Mouse (Mus musculus) spleen, adult 2 months (tissue): ENCODE measurements around the gene Dppa3. TPM values are rescaled to one million over a fixed set of nuclear protein-coding genes. Genes with fewer than 3 reads are reported as not detected.

ENCODE experiments used
- DNase-seq, 2 experiments: peaks; one replicate each; pipeline versions ENCODE4 v3.0.0 to v3.0.0-alpha.2; 2012 to 2021; ENCODE audit warnings: low spot score in 2 of 2, low read depth in 1 of 2
- H3K27ac ChIP-seq: fragments of 200-500 bp; 2 replicates; pipeline ENCODE4 v1.5.1; 2012; ENCODE audit warnings: low read length, inconsistent platforms; ENCODE audit not compliant: insufficient read depth
- H3K27me3 ChIP-seq: fragments of 200-500 bp; 2 replicates; pipeline ENCODE4 v1.6.1; 2012; ENCODE audit warnings: mild to moderate bottlenecking, moderate library complexity, low read length, inconsistent platforms; ENCODE audit not compliant: control insufficient read depth, insufficient read depth
- H3K36me3 ChIP-seq: fragments of 200-500 bp; 2 replicates; pipeline ENCODE4 v1.6.1; 2012; ENCODE audit warnings: mild to moderate bottlenecking, low read length, inconsistent platforms; ENCODE audit not compliant: control insufficient read depth, insufficient read depth
- H3K4me1 ChIP-seq: fragments of 200-500 bp; 2 replicates; pipeline ENCODE4 v1.6.1; 2011; ENCODE audit warnings: inconsistent platforms; ENCODE audit not compliant: control insufficient read depth, insufficient read depth, insufficient read length
- H3K4me3 ChIP-seq: fragments of 200-500 bp; 2 replicates; pipeline ENCODE4 v1.5.1; 2011; ENCODE audit warnings: mild to moderate bottlenecking, inconsistent platforms; ENCODE audit not compliant: insufficient read depth, insufficient read length; ENCODE audit errors: extremely low read depth
- CTCF ChIP-seq: fragments of 200-500 bp; IDR thresholded peaks from 2 replicates; pipeline ENCODE4 v1.5.1; 2011; ENCODE audit warnings: mild to moderate bottlenecking, inconsistent platforms; ENCODE audit not compliant: insufficient read depth, insufficient read length, insufficient replicate concordance; ENCODE audit errors: extremely low read depth
- POLR2A ChIP-seq: fragments of 200-500 bp; IDR thresholded peaks from 2 replicates; pipeline ENCODE4 v1.6.1; 2011; ENCODE audit warnings: low read depth, low read length, inconsistent platforms
- WGBS: fragments of 180-500 bp; shearing (Covaris S2); methylation state at CpG from one replicate; pipeline ENCODE4 v1.1.7; 2018; 5-methylcytosine and 5-hydroxymethylcytosine counted together
- polyA plus RNA-seq: library from polyadenylated mRNA; depleted of rRNA; stranded (reverse); fragments of >200 nt; gene quantifications from 2 replicates; pipeline ENCODE4 v1.2.3, GENCODE M21; 2012

Dppa3 gene
- polyA plus RNA-seq, 1 experiment: not detected

DNA sequence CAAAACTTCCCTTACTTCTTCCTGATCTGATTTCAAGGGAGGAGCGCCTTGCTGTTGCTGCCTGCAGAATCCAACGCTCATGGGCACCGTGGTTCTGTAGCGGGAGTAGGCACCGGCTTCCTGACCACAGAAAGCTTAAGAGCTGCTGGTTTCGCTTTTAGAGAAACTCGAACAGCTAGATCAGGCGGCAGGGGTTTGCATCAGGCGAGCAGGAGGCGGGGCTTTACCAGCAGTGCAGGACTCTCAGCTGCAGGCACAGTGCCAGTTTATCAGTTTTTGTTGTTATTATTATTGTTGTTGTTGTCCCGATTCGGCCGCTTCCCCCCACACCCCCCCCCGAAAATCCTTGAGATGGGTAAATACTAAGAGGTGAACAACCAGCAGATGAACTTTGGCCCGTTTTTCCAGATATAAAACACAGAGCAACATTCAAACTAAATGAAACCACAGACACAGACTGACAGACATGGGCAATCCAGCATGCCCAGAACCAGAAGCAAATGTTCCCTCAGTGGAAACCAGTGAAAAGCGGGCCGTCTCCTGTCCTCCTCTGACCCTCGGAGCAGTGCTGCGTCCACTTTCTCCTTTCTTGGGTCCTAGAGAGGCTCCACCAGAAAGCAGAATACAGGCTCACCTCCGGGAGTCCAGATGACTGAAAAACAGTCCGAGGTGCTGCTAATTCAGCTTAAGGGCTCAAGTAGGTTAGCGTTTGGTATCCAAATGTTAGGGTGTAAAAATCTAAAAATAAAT lies 23.8 kb upstream of the Dppa3 start, which contains the start of gene Apobec1:
Gene Apobec1, minus strand, starts transcription at position 203 of the 750 bp plus-strand sequence.
- Histone ChIP-seq H3K27ac (peak within 1 kb of the TSS; percentile 96), H3K27me3 (no peaks in the 10 kb centered on the region), H3K36me3 (peaks cover 1% of the 10 kb centered on the region; the same call in 1 of the 2 replicates), H3K4me3 (peak within 1 kb of the TSS; percentile 79), H3K4me1 (peaks cover 14% of the 10 kb centered on the region)
- TF ChIP-seq CTCF (no peak), POLR2A (peak; percentile 57)
- under 1% methylated on average over 22 of the region's 22 CpGs for WGBS
- peak; percentile 78 to 86 for DNase-seq

DNA sequence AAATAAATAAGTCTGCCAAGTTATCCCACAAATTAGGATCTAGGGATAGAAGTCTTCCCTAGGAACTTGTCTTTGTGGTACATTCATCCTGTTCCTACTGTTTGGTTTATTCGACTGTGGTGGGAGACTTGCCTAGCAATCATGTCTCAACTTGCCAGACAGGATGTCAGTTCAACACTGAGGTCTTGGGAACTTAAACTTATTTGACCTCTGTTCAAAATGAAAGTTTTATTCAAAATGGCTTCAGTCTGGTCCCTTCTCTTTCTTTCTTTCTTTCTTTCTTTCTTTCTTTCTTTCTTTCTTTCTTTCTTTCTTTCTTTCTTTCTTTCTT lies 23.3 kb upstream of the Dppa3 start:
- Histone ChIP-seq H3K4me1 (peaks cover 14% of the 10 kb centered on the region), H3K27ac (peak overlapping the region; percentile 96; the same call in 1 of the 2 replicates), H3K36me3 (peaks cover 1% of the 10 kb centered on the region; the same call in 1 of the 2 replicates), H3K27me3 (no peaks in the 10 kb centered on the region), H3K4me3 (no peak overlapping the region)
- DNase-seq: no peak
- WGBS: 3% methylated on average over 1 of the region's 1 CpGs
- no peak for TF ChIP-seq CTCF
- TF ChIP-seq POLR2A: no peak

DNA sequence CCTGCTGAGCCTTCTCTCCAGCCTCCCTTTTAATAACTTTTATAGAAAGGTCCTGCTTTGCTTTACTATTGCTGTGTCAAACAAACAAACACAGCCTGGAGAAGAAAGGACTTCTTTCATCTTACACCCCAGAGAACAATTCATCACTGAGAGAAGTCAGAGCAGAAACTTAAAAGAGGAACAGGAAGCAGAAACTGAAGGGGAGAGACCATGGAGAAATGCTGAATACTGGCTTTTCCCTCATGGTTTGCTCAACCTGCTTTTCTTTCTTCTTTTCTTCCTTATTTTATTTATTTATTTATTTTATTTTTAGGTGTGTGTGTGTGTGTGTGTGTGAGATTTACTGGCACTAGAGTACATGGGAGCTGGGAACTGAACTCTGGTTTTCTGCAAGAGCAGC lies 21.9 kb upstream of the Dppa3 start:
- peaks cover 11% of the 10 kb centered on the region for H3K4me1 ChIP-seq
- DNase-seq: no peak
- TF ChIP-seq POLR2A (no peak), CTCF (no peak)
- no peaks in the 10 kb centered on the region for H3K27me3 ChIP-seq
- peak overlapping the region; percentile 80 for H3K27ac ChIP-seq
- peaks cover 1% of the 10 kb centered on the region; the same call in 1 of the 2 replicates for H3K36me3 ChIP-seq
- H3K4me3 ChIP-seq: no peak overlapping the region

DNA sequence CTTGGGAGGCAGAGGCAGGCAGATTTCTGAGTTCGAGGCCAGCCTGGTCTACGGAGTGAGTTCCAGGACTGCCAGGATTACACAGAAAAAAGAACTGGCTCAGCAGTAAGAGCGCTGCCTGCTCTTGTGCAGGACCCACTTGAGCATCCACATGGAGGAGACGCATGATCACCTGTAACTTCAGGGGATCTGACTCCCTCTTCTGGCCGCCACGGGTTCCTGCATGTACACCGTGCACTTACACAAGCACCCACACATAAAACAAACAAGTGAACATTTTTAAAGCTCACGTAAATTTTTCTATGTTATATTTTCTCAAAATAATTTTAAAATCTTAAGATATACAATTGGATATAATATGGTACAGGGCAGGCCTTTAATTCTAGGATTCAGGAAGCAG lies 20.7 kb upstream of the Dppa3 start:
- Histone ChIP-seq H3K4me1 (peaks cover 8% of the 10 kb centered on the region), H3K27ac (no peak overlapping the region), H3K27me3 (no peaks in the 10 kb centered on the region), H3K4me3 (no peak overlapping the region), H3K36me3 (no peaks in the 10 kb centered on the region)
- peak in 1 of 2 experiments; percentile 35 for DNase-seq
- 92% methylated on average over 8 of the region's 8 CpGs for WGBS
- TF ChIP-seq POLR2A (no peak), CTCF (peak; percentile 40; the same call in 1 of the 2 replicates)

DNA sequence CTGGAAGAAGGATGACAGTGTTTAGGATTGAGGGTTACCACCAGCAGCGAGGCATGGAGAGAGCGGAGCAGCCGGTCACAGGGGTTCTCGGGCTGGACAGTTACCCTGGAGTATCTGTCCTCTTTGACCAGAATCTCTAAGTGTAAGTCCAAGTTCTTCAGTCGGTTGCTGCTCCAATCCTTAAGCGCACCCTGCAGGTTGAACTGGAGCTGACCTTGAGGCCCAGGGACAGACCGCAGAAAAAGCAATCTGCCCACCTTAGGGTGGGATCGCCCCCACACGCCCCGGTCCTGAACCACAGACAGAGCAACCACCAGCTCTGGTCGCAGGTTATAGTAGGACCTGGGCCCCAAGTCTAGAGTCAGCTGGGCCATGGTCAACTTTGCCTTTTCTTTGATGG lies 19.5 kb upstream of the Dppa3 start:
- H3K4me1 ChIP-seq: peaks cover 4% of the 10 kb centered on the region
- DNase-seq: no peak
- WGBS: 97% methylated on average over 11 of the region's 11 CpGs
- H3K4me3 ChIP-seq: no peak overlapping the region
- TF ChIP-seq POLR2A: no peak
- no peak for TF ChIP-seq CTCF
- H3K27me3 ChIP-seq: no peaks in the 10 kb centered on the region
- H3K36me3 ChIP-seq: no peaks in the 10 kb centered on the region
- no peak overlapping the region for H3K27ac ChIP-seq

DNA sequence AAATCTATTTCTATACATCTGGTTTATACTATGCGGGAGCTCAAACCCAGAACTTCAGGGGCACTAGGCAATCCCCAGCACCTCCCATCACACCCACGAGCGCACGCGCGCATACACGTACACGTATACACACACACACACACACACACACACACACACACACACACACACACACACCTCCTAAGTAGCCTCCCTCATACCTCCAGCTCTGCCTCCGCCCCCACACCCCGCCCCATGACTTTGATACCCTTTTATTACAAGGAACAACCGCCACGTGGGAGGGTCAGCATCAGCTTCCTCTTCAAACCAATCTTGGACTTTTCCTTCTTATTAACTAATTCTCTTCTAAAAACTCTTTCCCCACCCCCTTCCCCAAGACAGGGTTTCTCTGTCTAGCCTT lies 18.5 kb upstream of the Dppa3 start:
- Histone ChIP-seq H3K4me1 (peaks cover 4% of the 10 kb centered on the region), H3K36me3 (no peaks in the 10 kb centered on the region), H3K27ac (no peak overlapping the region), H3K4me3 (no peak overlapping the region), H3K27me3 (no peaks in the 10 kb centered on the region)
- DNase-seq: no peak
- WGBS: 88% methylated on average over 12 of the region's 12 CpGs
- TF ChIP-seq POLR2A (no peak), CTCF (no peak)

DNA sequence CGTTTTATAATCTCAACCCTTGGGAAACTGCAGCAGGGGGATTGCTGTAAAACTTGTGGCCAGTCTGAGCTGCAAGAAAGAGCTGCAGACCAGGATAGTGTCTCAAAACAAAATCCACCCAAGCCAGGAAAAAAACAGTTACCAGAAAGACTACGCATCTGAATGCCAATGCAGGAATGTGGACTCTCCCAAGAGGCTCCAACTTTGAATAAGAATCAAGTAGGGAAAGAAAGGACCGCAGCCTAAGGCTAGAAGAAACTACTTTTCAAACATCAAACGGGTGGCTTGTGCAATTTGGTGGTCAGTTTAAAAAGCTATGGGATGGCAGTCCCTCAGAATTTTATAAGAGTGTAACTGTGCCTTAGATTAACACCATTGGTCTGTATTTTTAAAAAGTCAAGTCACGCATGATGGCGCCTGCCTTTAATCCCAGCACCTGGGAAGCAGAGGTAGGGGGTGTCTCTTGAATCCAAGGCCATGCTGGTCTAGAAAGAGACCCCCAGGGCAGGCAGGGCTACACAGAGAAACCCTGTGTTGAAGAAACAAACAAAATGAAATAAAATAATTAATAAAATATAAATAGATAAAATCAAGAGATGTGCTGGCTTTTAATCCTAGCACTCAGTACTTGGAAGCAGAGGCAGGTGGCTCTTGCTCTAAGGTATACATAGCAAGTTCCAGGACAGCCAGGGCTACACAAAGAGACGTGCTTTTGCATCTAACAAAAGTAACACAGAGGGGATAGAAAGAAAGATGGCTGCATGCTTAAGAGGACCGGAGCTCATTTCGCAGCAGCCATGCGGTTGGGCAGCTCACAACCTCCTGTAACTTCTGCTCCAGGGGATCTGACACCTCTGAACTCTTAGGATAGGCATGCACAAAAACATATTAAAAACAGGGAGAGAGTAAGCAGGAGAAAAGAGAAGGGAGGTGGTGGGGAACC lies 17.5 kb upstream of the Dppa3 start:
- Histone ChIP-seq H3K36me3 (no peaks in the 10 kb centered on the region), H3K4me3 (no peak overlapping the region), H3K4me1 (peaks cover 4% of the 10 kb centered on the region), H3K27ac (no peak overlapping the region), H3K27me3 (no peaks in the 10 kb centered on the region)
- WGBS: 88% methylated on average over 10 of the region's 10 CpGs
- TF ChIP-seq POLR2A (no peak), CTCF (no peak)
- no peak for DNase-seq
